Mouse (Mus musculus) neural tube, embryonic 13.5 days (tissue): ENCODE data around the gene Pzp. TPM values are rescaled to one million over a fixed set of nuclear protein-coding genes. Genes with fewer than 3 reads are reported as not detected.

Source experiments
- ATAC-seq: fragments of 200-750 bp; cut with Nextera tagmentation; 2 replicates; pipeline ENCODE4 v1.8.0; 2017; ENCODE audit warnings: low read depth, mild to moderate bottlenecking, moderate TSS enrichment, moderate library complexity
- H3K27ac ChIP-seq: fragments of 300-500 bp; sonication (generic); replicated peaks from 2 replicates; pipeline ENCODE4 v1.5.1; 2015; ENCODE audit warnings: moderate library complexity, mild to moderate bottlenecking, inconsistent platforms
- H3K27me3 ChIP-seq: fragments of 300-500 bp; sonication (generic); 2 replicates; pipeline ENCODE4 v1.6.1; 2015; ENCODE audit warnings: mild to moderate bottlenecking, inconsistent platforms
- H3K36me3 ChIP-seq: fragments of 300-500 bp; sonication (generic); 2 replicates; pipeline ENCODE4 v1.6.1; 2015; ENCODE audit warnings: mild to moderate bottlenecking, inconsistent platforms
- H3K4me1 ChIP-seq: fragments of 300-500 bp; sonication (generic); replicated peaks from 2 replicates; pipeline ENCODE4 v1.6.1; 2015; ENCODE audit warnings: inconsistent platforms
- H3K4me2 ChIP-seq: fragments of 300-500 bp; sonication (generic); 2 replicates; pipeline ENCODE4 v1.6.1; 2015; ENCODE audit warnings: inconsistent platforms, mild to moderate bottlenecking, moderate library complexity
- H3K4me3 ChIP-seq: fragments of 300-500 bp; sonication (generic); 2 replicates; pipeline ENCODE4 v1.5.1; 2015; ENCODE audit warnings: mild to moderate bottlenecking, inconsistent platforms
- H3K9ac ChIP-seq: fragments of 300-500 bp; sonication (generic); 2 replicates; pipeline ENCODE4 v1.6.1; 2015; ENCODE audit warnings: moderate library complexity, mild to moderate bottlenecking, inconsistent platforms
- H3K9me3 ChIP-seq: fragments of 300-500 bp; sonication (generic); 2 replicates; pipeline ENCODE4 v1.6.1; 2016; ENCODE audit warnings: inconsistent platforms
- WGBS: fragments of 180-500 bp; shearing (Covaris S2); methylation state at CpG from one replicate; pipeline ENCODE4 v1.1.7; 2015; 5-methylcytosine and 5-hydroxymethylcytosine counted together
- polyA plus RNA-seq: library from polyadenylated mRNA; unstranded; fragments of >200 nt; fragmentation: Nextera tagmentation; extraction: Ambion mirVana; gene quantifications from 2 replicates; pipeline ENCODE4 v1.2.1, GENCODE M21; 2015

Pzp gene
- 0.21 and 0.34 TPM in 2 replicates for polyA plus RNA-seq

GRCm38 (mm10) chr6:128526601-128527000 is at the start of gene Pzp:
Gene Pzp (minus strand): TSS chr6:128526720.
- Histone ChIP-seq H3K9me3 (peaks cover 5% of the 10 kb centered on the region; the same call in 1 of the 2 replicates), H3K4me3 (no peak within 1 kb of the TSS), H3K4me1 (no peaks in the 10 kb centered on the region), H3K36me3 (no peaks in the 10 kb centered on the region), H3K27me3 (no peaks in the 10 kb centered on the region), H3K9ac (no peak within 1 kb of the TSS), H3K27ac (no peak within 1 kb of the TSS), H3K4me2 (no peak within 1 kb of the TSS)
- 85% methylated on average over 4 of the region's 4 CpGs for WGBS
- no peak for ATAC-seq

GRCm38 (mm10) chr6:128566589-128566988 is 40.1 kb upstream of the Pzp start:
- WGBS = 92% methylated on average over 11 of the region's 11 CpGs
- H3K27me3 ChIP-seq = no peaks in the 10 kb centered on the region
- H3K9me3 ChIP-seq = no peaks in the 10 kb centered on the region
- H3K9ac ChIP-seq = no peak overlapping the region
- no peaks in the 10 kb centered on the region for H3K4me1 ChIP-seq
- H3K27ac ChIP-seq = no peak overlapping the region
- no peaks in the 10 kb centered on the region for H3K36me3 ChIP-seq
- no peak for ATAC-seq
- no peak overlapping the region for H3K4me2 ChIP-seq
- no peak overlapping the region for H3K4me3 ChIP-seq

- Histone ChIP-seq H3K4me2 (no peak overlapping the region), H3K27me3 (no peaks in the 10 kb centered on the region), H3K27ac (no peak overlapping the region), H3K4me3 (no peak overlapping the region), H3K36me3 (no peaks in the 10 kb centered on the region), H3K9ac (no peak overlapping the region), H3K9me3 (no peaks in the 10 kb centered on the region), H3K4me1 (no peaks in the 10 kb centered on the region)
- WGBS = 88% methylated on average over 7 of the region's 7 CpGs
- ATAC-seq = no peak
Measured at GRCm38 (mm10) chr6:128554049-128554448, 27.5 kb upstream of the Pzp start.

DNA sequence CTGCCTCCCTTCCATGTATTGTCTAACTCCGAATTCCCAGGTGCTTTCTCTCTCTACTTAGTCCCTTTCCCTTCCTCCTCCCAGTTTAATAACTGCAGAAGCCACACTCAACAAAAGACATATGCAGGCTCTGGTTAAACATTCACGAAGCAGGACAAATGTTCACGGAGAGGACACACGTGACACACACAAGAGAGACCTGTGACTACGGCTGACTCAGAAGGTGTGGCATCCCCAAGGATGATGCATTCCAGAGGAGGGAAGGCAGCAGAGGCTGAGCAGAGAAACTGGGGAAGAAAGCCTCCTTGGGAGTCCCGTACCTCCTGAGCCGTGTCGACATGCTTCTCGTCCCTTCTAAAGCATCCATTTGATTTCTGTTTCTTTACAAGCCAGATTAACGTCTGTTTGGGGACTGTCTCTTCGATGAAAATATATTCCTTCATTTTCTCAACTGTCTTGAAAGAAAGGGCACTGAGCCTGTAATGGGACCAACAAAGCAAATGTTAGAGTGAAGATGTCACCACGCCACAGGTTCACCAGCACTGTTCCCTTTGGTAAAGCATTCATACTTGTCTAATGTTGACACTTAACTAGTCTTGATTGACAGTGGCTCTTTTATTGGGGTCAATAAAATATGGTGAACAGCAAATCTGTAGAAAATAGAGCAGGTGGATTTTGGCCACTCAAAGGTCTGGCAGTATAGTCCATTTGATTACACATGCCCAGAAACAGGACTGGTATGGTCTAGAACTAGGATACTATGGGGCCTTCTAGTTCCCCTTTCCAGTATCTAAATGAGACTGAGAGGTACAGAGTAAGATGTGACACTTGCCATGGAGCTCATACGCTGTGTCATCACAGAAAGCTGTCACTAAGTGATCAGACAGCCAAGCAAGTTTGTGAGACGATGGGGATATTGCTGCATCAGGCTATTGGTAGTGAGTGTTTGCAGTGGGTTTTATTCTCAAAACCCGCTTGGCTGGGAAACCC is 23.2 kb upstream of the Pzp start:
- H3K4me1 ChIP-seq = no peaks in the 10 kb centered on the region
- no peaks in the 10 kb centered on the region for H3K36me3 ChIP-seq
- H3K27me3 ChIP-seq = no peaks in the 10 kb centered on the region
- H3K4me3 ChIP-seq = no peak overlapping the region
- H3K4me2 ChIP-seq = no peak overlapping the region
- H3K9me3 ChIP-seq = no peaks in the 10 kb centered on the region
- no peak for ATAC-seq
- WGBS = 84% methylated on average over 15 of the region's 15 CpGs
- H3K9ac ChIP-seq = no peak overlapping the region
- H3K27ac ChIP-seq = no peak overlapping the region

- 90% methylated on average over 10 of the region's 10 CpGs for WGBS
- Histone ChIP-seq H3K27me3 (no peaks in the 10 kb centered on the region), H3K4me3 (no peak overlapping the region), H3K9me3 (no peaks in the 10 kb centered on the region), H3K4me1 (no peaks in the 10 kb centered on the region), H3K27ac (no peak overlapping the region), H3K36me3 (no peaks in the 10 kb centered on the region), H3K4me2 (no peak overlapping the region), H3K9ac (no peak overlapping the region)
- ATAC-seq = no peak
Measured at GRCm38 (mm10) chr6:128548532-128548931, 22.0 kb upstream of the Pzp start.

DNA sequence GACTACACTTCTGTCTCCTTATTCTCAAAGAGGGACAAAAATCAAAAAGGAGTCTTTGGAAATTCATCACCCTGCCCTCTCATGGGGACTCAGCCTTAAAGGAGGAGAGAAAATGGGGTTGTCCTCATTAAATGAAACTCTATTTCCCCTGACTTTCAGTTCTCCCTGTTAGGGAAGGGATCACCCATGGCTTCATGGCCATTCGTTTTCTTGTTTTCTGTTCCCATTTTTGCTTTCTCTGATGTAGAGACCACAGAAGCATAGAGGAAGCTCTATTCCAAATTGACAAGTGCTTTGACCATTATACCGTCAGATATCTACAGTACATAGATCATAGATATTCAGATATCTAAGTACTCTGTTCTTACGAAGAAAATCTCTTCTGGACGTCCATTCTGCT is 18.9 kb upstream of the Pzp start:
- no peaks in the 10 kb centered on the region for H3K36me3 ChIP-seq
- H3K27me3 ChIP-seq = no peaks in the 10 kb centered on the region
- no peak overlapping the region for H3K4me3 ChIP-seq
- H3K9ac ChIP-seq = no peak overlapping the region
- ATAC-seq = no peak
- H3K4me2 ChIP-seq = no peak overlapping the region
- 86% methylated on average over 4 of the region's 4 CpGs for WGBS
- no peak overlapping the region for H3K27ac ChIP-seq
- H3K9me3 ChIP-seq = no peaks in the 10 kb centered on the region
- no peaks in the 10 kb centered on the region for H3K4me1 ChIP-seq

DNA sequence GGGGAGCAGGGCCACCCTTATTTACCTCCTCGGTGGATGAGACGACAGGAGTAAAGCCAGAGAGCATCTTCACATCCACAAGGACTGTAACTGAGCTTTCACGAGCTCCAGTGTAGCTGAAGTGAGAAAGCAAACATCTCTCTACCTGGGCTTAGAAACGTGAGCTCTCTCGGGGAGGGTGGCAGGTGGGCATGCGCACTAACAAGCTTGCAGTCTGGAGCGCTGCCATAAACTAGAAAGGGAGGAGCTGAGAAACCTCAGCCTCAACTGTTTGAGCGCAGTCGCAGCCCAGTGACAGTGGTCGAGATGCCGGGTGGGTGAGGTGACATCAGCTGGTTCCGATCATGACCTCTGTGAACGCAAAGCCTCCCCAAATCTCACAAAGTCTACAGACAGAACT is 16.7 kb upstream of the Pzp start:
- Histone ChIP-seq H3K4me3 (no peak overlapping the region), H3K27ac (no peak overlapping the region), H3K27me3 (no peaks in the 10 kb centered on the region), H3K36me3 (no peaks in the 10 kb centered on the region), H3K4me2 (no peak overlapping the region), H3K9me3 (no peaks in the 10 kb centered on the region), H3K4me1 (no peaks in the 10 kb centered on the region), H3K9ac (no peak overlapping the region)
- WGBS = 81% methylated on average over 13 of the region's 13 CpGs
- no peak for ATAC-seq

DNA sequence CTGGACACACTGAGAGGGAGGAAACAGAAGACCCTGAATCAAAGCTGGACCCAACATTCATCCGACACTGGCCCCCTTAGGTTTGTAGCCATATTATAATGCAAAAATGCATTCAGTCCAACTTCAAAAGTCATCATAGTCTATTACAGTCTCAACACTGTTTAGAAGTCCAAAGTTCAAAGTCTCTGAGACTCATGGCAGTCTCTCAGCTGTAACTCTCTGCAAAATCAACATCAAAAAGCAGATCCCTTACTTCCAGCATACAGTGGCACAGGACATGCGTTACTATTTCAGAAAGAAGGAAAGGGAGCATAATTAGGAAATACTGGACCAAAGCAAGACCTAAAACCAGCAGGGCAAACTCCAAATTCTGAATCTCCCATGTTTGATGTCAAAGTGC is 8.7 kb upstream of the Pzp start:
- WGBS = 93% methylated on average over 2 of the region's 2 CpGs
- Histone ChIP-seq H3K27me3 (no peaks in the 10 kb centered on the region), H3K36me3 (no peaks in the 10 kb centered on the region), H3K27ac (no peak overlapping the region), H3K4me1 (no peaks in the 10 kb centered on the region), H3K4me3 (no peak overlapping the region), H3K4me2 (no peak overlapping the region), H3K9me3 (no peaks in the 10 kb centered on the region), H3K9ac (no peak overlapping the region)
- no peak for ATAC-seq

DNA sequence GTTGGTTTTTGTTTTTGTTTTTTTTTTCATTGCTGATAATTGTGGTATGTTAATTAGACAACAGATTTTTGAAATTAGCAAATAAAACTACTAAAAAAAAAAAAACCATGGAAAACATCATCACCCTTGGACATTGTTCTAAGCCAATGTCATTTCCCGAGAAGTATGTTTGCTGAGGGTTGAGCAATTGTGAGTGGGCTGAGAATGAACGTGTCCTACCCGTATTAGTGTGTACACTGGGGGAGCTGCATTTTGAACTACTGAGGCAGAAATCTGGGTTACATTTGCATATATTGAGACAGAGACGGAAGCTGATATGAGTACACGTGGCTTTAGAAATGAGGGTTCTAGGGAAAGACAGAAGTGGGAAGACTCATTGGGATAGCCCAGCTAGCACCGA is 6.8 kb upstream of the Pzp start:
- H3K27me3 ChIP-seq = no peaks in the 10 kb centered on the region
- H3K36me3 ChIP-seq = no peaks in the 10 kb centered on the region
- H3K9ac ChIP-seq = no peak overlapping the region
- 88% methylated on average over 6 of the region's 6 CpGs for WGBS
- H3K4me1 ChIP-seq = no peaks in the 10 kb centered on the region
- no peak for ATAC-seq
- H3K4me3 ChIP-seq = no peak overlapping the region
- H3K27ac ChIP-seq = no peak overlapping the region
- no peak overlapping the region for H3K4me2 ChIP-seq
- no peaks in the 10 kb centered on the region for H3K9me3 ChIP-seq

- ATAC-seq = no peak
- H3K9ac ChIP-seq = no peak overlapping the region
Measured at GRCm38 (mm10) chr6:128532701-128533100, 6.2 kb upstream of the Pzp start.

GRCm38 (mm10) chr6:128528491-128528890 is 2.0 kb upstream of the Pzp start:
- H3K4me1 ChIP-seq = no peaks in the 10 kb centered on the region

More at GRCm38 (mm10) chr6:128532701-128533100, 6.2 kb upstream of the Pzp start:
- Histone ChIP-seq H3K9me3 (no peaks in the 10 kb centered on the region), H3K4me1 (no peaks in the 10 kb centered on the region), H3K27ac (no peak overlapping the region), H3K4me3 (no peak overlapping the region), H3K36me3 (no peaks in the 10 kb centered on the region), H3K27me3 (no peaks in the 10 kb centered on the region), H3K4me2 (no peak overlapping the region)
- WGBS = 90% methylated on average over 9 of the region's 9 CpGs

GRCm38 (mm10) chr6:128527110-128527509 is 590 bp upstream of the Pzp start:
- peaks cover 5% of the 10 kb centered on the region; the same call in 1 of the 2 replicates for H3K9me3 ChIP-seq
- no peak overlapping the region for H3K9ac ChIP-seq

More at GRCm38 (mm10) chr6:128528491-128528890, 2.0 kb upstream of the Pzp start:
- 79% methylated on average over 4 of the region's 4 CpGs for WGBS
- H3K36me3 ChIP-seq = no peaks in the 10 kb centered on the region
- H3K4me3 ChIP-seq = no peak overlapping the region
- no peak overlapping the region for H3K27ac ChIP-seq
- peaks cover 5% of the 10 kb centered on the region; the same call in 1 of the 2 replicates for H3K9me3 ChIP-seq
- no peak for ATAC-seq
- H3K27me3 ChIP-seq = no peaks in the 10 kb centered on the region
- H3K9ac ChIP-seq = no peak overlapping the region
- H3K4me2 ChIP-seq = no peak overlapping the region

More at GRCm38 (mm10) chr6:128527110-128527509, 590 bp upstream of the Pzp start:
- H3K4me2 ChIP-seq = no peak overlapping the region
- no peaks in the 10 kb centered on the region for H3K36me3 ChIP-seq
- H3K4me3 ChIP-seq = no peak overlapping the region
- ATAC-seq = no peak
- H3K27ac ChIP-seq = no peak overlapping the region
- H3K27me3 ChIP-seq = no peaks in the 10 kb centered on the region
- 88% methylated on average over 1 of the region's 1 CpGs for whole genome bisulfite sequencing
- H3K4me1 ChIP-seq = no peaks in the 10 kb centered on the region
